Mouse (Mus musculus) kidney, adult 8-10 months (tissue): ENCODE data around the gene Retreg1.

Experiments used
- DNase-seq, 2 experiments: peaks; one replicate each; pipeline ENCODE4 v3.0.0; 2022

Gene Retreg1

GRCm38 (mm10) chr15:25884416-25884958, 41.5 kb downstream of the Retreg1 start:
- DNase-seq, result no peak

- peak; percentile 91 to 93 for DNase-seq
Observed at GRCm38 (mm10) chr15:25886581-25887011, 43.6 kb downstream of the Retreg1 start.

DNA sequence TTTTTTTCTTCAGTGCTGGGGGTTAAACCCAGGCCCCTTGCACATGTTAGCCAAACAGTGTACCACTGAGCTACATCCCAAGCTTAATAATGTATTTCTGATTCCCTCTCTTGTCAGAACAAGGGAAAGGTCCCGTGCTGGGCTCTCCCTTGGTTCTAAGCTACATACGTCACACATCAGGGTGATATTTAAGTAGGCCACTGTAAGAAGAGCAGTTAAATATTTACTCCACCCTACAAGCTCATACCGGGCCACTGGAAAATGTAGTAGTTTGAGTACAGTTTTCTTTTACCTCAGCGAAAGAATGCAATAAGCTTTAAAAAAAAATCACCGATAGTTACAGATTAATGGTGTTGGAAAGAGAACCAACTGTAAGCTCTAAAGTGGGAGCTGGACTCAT, 46.9 kb downstream of the Retreg1 start:
- DNase-seq, result no peak

GRCm38 (mm10) chr15:25891556-25891955, 48.6 kb downstream of the Retreg1 start:
- no peak for DNase-seq

DNA sequence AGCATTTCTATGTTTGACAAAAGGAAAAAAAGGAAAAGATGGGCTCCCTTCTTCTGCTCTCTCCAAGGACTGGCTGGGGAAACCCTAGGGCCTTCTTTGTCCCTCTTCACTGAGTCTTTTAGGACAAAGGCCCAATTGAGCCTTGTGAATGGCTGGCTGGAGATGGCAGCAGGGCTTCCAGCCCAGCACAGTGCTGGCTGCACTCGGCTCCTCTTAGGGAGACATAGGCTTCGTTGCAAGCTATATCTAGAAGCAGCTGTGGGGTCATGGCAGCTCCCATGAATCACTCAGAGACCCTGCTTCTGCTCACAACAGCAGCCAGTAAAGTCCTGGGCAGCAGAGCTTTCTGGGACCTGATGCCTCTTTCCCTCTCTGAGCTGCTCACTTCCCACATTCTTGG, 50.3 kb downstream of the Retreg1 start:
- DNase-seq, result no peak

GRCm38 (mm10) chr15:25896783-25897182, 53.8 kb downstream of the Retreg1 start:
- DNase-seq, result no peak

GRCm38 (mm10) chr15:25897617-25898016, 54.6 kb downstream of the Retreg1 start:
- DNase-seq, result no peak

DNA sequence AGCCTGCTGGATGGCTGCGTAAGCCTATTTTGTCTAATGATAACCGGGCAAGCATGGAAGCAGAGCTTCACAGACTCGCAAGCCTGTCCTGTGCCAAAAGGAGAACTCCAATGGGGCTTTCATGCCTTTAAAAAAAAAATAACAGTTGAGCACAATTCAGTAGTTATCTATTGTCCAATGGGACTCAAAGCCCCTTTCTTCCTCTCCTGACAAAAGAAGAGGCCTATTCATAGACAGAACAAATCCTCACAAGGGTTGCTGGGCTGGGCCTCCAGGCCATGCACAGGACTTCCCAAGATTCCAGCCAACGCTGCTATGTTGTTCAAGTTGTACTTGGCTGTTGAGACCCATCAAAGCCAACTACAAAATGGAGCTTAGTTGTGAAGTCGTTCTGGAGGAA, 56.0 kb downstream of the Retreg1 start:
- DNase-seq, result no peak

- DNase-seq, result peak; percentile 70 to 83
Observed at GRCm38 (mm10) chr15:25900540-25900939, 57.6 kb downstream of the Retreg1 start.

DNA sequence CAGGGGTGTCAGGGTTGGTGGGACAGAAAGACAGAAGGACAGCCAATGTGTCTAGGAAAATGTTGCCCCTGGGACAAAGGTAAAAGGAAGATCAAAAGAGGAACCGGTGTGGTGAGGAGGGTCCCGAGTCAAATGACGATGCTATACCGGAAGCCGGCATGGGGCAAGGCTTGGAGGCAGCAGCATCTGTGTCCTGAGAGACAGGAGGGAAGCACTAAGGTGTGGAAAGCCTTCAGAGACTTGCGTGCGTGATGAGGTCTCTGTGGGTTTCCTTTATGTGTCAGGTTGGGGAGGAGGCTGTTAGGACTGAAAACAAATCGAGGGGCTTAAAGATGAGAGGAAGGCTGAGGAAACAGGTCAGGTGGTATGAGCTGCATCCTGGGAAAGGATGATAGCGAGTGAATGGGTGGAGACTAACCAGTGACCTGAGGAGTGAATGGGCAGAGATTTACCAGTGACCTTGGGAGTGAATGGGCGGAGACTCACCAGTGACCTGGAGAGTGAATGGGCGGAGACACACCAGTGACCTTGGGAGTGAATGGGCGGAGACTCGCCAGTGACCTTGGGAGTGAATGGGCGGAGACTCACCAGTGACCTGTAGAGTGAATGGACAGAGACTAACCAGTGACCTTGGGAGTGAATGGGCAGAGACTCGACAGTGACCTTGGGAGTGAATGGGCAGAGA, 60.1 kb downstream of the Retreg1 start:
- no peak for DNase-seq

DNA sequence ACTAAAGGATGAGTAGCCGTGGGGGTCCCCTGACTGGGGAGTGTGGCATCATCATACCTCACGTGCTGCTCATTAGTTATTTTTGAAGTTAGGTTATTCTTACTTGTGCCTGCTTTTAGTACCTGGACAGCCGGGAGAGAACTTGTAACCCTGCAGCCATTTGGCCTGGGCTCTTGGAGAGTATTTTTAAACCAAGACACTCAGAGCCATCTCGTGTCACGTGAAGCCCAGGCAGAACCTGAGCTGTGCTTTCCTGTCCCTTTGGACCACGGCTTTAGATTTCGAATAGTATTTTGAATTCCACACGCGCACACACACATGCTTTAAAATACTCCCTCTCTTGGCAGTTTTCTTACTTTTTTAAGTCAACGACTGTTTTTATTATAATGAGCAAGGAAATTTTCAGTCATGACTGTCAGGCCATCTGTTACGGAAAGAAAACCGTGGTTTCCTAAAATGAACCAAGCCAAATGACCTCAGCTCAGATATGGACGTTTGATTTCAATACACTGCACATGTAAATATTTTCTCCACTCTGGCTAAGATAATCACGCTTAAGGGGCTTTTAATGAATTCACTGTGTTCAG, 61.5 kb downstream of the Retreg1 start:
- DNase-seq, result no peak

DNA sequence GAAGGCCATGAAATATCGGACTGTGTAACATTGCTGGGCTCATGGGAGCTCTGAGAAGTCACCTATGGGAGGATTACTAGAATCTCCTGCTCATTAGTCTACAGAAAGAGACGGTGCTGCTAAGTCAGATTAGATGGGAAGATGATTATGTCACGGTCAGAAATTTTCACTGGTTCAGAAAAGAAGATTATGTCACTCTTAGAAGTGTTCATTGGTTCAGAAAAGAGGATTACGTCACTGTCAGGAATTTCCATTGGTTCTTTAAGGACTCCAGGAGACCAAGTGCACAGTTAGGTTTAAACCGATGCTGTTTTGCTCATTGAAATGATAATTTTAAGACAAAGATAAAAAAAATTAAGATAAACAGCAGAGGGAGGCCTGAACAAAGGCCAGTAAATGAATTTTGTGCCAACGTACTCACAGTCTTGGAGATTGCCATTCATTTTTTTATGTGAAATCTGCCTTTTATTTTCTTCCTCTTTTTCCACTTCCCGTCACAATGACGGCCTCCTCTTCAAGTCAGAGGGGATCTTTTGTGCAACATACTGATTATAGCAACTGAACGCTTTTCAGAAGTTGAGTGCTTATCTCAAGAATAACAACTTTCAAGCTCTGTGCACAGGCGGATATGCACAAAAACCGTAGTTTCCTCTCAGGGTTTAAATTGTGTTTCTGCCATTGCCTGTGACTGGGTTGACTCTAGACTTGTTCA, 67.0 kb downstream of the Retreg1 start:
- no peak for DNase-seq

DNA sequence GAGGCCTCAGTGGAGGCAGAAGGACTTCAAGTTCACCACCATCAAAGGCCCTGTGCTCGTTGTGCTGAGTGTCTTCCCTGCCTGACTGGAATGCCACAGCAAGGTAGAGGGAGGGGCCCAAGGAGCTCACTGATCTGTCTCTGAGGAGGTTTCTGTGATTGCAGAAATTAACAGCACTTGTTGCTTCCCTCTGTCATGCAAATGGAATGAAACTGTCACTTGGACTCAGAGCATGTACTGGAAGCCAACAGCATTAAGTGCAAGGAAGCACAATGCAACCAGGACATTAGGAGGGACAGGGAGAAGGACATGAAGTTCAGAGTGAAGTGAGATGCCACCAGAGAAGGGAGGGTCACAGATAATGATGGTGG, 67.5 kb downstream of the Retreg1 start:
- no peak for DNase-seq

DNA sequence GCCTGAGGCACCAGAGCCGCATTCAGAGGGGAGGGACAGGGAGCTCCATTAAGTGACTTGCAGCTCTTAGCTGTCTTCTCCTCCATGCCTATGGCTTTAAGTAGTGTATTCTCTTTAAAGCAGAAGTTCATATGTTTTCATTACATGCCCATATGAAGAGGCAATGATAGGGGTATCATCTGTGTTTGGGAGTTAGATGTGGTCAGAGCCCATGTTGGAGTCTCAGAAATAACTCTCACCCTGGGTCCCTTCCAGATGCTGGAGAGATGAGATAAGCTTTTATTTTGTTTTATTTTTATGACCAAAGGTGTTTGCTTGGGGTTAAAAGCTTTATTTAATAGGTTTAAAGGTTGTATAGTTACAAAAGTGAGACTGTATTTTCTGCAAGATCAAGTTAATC, 67.9 kb downstream of the Retreg1 start:
- DNase-seq, result no peak

- no peak for DNase-seq
Observed at GRCm38 (mm10) chr15:25912911-25913310, 69.9 kb downstream of the Retreg1 start.

- DNase-seq, result peak; percentile 54 to 83
Observed at GRCm38 (mm10) chr15:25913659-25914058, 70.7 kb downstream of the Retreg1 start.

- DNase-seq, result no peak
Observed at GRCm38 (mm10) chr15:25914160-25914559, 71.2 kb downstream of the Retreg1 start.

DNA sequence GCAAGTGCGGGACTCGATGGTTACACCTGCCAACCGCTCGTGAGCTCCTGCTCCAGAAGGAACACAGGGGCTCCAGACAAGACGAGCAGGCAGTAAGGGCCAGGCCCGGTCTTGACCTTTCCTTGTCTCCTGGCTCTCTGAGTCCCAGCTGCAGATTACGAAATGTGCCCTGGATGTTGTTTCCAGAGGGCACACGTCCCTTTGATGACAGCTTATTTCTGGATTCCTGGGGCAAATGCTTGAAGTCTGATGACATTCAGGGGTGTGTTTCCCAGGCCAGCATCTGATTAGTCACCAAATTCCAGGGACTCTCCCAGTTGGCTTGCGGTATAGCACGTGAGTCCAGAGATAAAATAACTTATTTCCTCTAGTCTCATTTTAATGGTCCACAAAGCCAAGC, 72.0 kb downstream of the Retreg1 start:
- DNase-seq, result peak; percentile 54 to 75

DNA sequence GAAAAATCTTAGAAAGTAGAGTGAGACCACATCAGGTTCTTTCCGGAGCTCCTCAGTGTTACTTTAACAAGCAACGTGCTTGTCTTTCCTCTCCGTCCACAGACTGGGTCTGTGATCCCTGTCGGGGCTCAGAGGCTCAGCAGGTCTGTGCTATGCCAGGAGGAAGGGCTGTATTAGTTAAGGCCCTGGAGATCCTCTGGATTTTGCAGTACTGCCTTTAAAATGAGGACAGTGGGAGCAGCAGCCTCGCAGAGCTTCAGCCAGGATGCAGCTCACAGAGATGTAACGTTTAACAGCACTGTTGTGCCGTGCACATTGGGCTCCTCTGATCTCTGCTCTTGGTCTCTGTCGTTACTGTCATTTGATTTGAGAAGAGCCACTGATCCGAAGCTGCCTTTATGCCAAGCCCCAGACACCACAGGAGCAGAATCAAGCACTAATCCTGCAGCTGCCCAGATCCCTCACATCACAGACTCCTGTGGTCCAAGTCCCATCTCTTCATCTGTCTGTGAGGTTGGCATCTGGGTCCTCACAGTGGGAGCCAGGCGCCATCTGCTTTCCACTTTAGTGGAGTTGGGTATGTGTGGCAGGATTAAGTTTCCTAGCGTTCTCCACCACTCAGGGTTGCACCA, 72.7 kb downstream of the Retreg1 start:
- no peak for DNase-seq

GRCm38 (mm10) chr15:25916252-25916651, 73.3 kb downstream of the Retreg1 start:
- no peak for DNase-seq

- DNase-seq, result no peak
Observed at GRCm38 (mm10) chr15:25918641-25919040, 75.7 kb downstream of the Retreg1 start.

- no peak for DNase-seq
Observed at GRCm38 (mm10) chr15:25919995-25920394, 77.0 kb downstream of the Retreg1 start.

GRCm38 (mm10) chr15:25920886-25921285, 77.9 kb downstream of the Retreg1 start:
- no peak for DNase-seq
